Mouse (Mus musculus): ENCODE results near the gene Gm20388.

Gene Gm20388

GRCm38 (mm10) chr8:122025546-122025945, 2114.9 kb downstream of the Gm20388 start:
- intact Hi-C loops (cut with DNase I) = no loop called here

GRCm38 (mm10) chr8:122028116-122028515, 2117.5 kb downstream of the Gm20388 start:
- intact Hi-C loops (cut with DNase I) = no loop called here

DNA sequence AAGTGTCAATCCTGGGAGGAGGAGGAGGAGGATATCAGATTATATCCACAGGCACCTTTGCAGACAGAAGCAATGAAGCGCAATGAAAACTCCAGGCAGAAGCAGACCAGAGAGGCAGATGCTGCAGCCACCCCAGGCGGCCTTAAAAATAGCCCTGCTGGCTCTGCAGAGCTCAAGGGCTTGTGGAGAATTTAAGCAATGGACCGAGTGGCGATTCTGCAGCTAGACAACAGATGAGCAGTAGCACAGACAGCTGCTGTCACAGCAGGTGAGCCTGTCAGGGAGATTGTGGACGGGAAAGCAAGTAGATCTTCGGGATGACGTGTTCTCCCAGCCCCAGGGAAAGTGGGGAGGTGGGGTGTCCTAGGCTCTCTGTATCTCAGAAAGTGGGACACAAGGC, 2120.3 kb downstream of the Gm20388 start:
- intact Hi-C loops (cut with DNase I) = no loop called here

DNA sequence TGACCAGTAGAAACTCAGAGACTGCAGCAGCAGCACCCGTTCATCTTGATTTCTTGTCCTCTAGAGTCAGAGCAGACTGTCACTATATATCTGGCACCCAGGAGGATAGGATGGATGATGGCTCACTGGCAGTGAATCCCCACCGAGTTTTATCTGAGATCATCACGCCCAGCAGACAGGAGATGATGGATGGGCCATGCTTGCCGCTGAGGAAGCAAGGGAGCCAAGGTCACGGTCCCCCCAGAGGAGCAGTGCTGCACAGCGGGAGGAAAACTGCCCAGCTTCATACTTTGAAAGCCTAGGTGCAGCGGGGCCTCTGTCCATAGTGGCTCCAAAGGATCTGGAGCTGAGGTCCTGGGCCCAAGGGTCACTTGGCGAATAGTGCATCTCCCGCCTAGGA, 2122.1 kb downstream of the Gm20388 start:
- intact Hi-C loops (cut with DNase I) = no loop called here

- intact Hi-C loops (cut with DNase I) = no loop called here
These were observed 2124.9 kb downstream of the Gm20388 start for GRCm38 (mm10) chr8:122035543-122035942.

- intact Hi-C loops (cut with DNase I) = no loop called here
These were observed 2125.7 kb downstream of the Gm20388 start for GRCm38 (mm10) chr8:122036325-122036724.

DNA sequence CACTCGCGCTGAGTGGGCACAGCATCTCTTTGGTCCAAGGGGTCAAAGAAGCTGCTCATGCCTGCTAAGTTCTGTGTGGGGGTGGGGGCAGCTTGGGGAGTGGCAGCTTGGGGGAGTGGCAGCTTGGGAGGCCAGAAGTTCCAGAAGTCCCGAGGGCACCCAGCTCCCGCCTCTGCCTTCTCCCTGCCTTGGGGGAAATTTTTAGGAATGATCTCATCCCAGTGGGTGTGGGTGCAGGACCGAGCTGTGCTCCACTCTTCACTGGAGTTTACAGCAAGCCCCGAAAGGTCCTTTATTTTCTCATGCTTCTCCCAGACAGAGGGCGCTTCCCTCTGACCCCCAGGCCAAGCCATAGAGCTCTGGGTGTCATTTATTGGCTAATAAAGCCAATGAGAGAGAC, 2126.6 kb downstream of the Gm20388 start:
- intact Hi-C loops (cut with DNase I) = no loop called here

GRCm38 (mm10) chr8:122038076-122038475, 2127.4 kb downstream of the Gm20388 start:
- intact Hi-C loops (cut with DNase I) = no loop called here

GRCm38 (mm10) chr8:122039452-122039851, 2128.8 kb downstream of the Gm20388 start:
- intact Hi-C loops (cut with DNase I) = no loop called here

DNA sequence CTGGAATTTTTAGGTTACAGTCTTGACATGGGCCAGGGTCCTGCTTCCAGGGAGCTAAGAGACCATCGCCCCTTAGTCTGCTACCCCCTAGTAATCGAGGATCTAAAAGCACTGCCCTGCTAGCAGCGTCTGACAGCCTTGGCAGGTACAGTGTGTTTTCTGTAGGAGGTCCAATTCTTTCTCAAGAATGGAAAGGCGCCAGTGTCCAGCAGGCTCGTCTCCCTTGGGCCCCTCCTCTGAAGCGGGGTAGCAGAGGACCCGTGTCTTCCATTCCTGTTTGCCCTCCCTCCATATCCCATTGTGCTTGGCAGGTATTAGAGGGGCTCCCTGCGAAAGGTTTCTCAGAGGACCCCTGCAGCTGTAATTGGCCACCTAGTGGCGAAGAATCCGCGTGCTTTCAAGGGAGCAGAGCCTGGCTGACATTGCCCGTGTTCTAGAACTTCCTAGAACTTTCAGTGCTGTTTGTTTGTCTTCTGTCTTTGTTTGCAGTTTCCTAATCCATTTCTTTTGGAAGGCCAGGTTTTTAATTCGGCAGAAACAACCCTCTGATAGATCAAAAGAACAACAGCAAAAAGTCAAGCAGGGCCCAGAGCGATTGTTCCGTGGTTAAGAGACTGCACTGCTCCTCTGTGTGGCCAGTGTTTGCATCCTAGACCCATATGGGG, 2136.7 kb downstream of the Gm20388 start:
- intact Hi-C loops (cut with DNase I) = no loop called here

DNA sequence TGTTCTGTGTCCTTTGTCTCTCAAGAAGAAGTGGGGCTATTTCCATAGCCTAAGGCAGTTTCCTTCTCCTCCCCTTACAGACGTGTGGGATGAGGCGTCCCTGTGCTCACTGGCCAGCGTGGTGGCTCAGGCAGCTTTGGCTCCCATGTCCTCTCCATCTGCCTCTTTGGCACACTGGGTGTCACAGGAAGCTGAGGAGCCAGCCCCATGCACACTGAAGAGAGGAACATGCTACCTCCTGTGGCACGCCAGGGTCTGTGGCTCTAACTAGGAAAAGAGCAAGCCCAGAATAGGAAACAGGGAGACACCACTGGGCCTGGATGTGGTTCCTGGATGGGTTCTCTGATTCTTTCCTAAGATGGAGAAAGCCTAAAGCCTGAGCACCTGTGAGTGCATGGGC, 2138.6 kb downstream of the Gm20388 start:
- intact Hi-C loops (cut with DNase I) = no loop called here

GRCm38 (mm10) chr8:122049923-122050322, 2139.3 kb downstream of the Gm20388 start:
- intact Hi-C loops (cut with DNase I) = no loop called here

DNA sequence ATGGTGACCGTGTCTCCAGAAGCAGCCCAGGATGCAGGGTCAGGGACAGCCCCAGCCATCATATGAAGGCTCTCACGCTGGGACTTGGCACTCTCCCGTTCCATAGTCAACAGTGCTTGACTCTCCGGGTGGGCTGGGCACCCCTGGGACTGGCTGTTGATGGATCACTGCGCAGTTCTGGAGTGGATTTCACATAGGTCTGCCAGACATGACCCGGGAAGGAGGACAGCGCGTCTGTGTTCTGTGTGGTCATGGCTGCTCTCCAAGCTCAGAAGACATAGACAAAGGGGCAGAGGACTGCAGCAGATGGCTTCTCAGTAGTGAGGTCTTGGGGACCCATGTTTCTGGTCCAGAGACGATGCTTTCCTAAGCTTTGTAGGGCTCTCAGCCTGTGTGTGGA, 2140.0 kb downstream of the Gm20388 start:
- intact Hi-C loops (cut with DNase I) = no loop called here

DNA sequence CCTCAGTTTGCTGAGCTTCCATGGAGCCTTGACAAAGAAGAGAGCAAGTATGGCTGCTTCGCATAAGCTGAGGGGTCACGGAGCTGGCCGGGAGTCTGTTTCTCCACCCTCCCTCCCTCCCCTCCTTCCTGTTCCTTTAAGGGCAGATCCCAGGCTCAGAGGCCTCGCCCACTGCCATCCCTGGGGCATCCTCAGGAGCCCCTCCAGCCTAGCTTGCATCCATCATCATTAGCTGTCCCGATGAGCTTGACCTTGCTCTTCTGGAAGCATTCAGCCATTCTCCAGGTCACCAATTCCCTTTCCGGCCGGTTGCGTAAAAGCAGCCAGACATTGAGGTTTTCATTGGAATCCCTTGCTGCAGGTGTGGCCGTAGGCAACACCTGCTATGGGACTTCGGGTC, 2144.7 kb downstream of the Gm20388 start:
- intact Hi-C loops (cut with DNase I) = no loop called here

DNA sequence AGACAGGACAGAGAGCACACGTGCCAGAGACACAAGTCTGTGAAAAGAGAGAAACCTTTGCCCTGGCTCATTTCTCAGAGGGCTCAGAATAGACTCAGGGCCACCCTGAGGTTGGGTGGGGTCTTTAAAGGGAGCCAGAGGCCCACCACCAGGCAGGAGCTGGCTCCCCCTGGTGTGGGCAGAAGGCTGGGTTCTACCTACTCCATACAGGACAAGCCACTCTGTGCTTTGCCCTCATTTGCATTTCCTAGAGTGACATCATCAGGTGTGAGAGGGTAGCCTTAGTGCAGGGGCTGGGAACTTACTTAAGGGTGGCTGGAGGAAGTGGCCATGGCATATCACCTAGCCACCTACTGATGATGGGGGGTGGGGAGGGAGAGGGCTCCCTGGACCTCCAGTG, 2145.5 kb downstream of the Gm20388 start:
- intact Hi-C loops (cut with DNase I) = no loop called here

- intact Hi-C loops (cut with DNase I) = no loop called here
These were observed 2146.2 kb downstream of the Gm20388 start for GRCm38 (mm10) chr8:122056882-122057281.

GRCm38 (mm10) chr8:122058510-122058909, 2147.9 kb downstream of the Gm20388 start:
- intact Hi-C loops (cut with DNase I) = no loop called here

GRCm38 (mm10) chr8:122058951-122059350, 2148.3 kb downstream of the Gm20388 start:
- intact Hi-C loops (cut with DNase I) = no loop called here

- intact Hi-C loops (cut with DNase I) = no loop called here
These were observed 2152.0 kb downstream of the Gm20388 start for GRCm38 (mm10) chr8:122062508-122063223.

DNA sequence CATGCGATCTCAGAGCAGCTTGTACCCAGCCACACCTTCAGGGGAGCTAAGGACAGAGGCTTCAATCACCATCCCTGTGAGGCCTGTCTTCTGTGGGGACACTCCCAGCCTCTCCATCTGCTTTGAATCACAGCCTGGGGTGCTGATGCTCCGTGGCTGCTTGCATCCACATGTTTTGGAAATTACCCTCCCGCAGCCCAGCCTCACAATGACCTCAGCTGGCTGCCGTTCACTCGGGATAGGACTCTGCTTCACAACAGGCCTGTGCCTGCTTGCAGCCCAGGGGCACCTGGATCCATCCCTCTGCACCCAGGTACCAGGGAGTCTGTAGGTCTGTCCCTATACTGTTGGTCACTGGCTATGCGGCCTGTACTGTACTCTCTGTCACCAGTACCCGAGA, 2153.7 kb downstream of the Gm20388 start:
- intact Hi-C loops (cut with DNase I) = no loop called here

DNA sequence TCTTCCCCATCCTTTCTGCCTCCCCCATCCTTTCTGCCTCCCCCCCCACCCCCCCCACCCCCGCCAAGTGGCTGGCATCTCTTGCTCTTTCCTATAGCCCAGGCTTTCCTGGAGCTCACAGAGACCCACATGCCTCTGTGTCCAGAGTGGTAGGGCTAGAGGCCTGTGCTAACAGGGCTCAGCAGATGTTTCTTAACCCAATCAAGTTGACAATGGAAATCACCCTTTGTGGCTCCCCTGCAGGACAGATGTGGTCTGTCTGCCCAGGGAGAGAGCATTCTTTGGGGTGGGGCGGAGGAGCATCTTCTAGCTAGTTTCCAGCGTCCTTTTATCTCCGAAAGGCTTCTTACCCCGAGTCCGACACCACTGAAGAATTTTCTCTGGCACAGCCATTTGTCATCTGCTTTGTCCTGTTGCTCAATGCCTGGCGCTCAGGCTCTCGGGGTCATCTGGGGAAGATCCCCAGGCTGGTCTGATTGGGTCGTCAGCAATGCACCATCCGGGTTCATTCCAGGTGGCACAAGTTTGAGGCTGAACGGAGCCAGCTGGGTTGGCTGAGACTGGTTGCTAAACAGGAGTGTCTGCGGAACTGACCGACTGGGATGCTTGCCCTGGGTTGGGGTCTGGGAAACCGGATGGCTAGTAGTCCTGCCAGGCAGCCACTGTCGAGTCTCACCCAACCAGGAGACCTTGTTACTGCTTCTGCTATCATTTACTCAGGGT, 2157.3 kb downstream of the Gm20388 start:
- intact Hi-C loops (cut with DNase I) = no loop called here

DNA sequence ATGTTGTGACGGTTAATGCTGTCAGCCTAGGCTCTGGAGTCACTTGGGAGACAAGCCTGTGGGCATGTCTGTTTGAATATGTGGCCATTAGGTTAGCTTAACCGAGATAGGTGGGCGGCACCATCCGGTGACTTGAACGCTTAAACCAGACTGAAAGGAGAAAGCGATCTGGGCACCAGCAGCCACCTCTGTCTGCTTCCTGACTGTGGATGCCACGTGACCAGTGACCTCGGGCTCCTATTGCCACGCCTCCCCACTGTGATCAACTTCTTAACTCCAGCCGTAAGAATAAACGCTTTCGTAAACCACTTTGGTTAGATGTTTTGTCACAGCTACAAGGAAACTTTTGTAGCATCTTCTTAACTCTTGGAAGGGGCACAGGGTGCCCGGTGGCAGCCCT, 2158.0 kb downstream of the Gm20388 start:
- intact Hi-C loops (cut with DNase I) = no loop called here

All from adrenal gland (tissue).